Mouse (Mus musculus): ENCODE measurements at regions not wholly inside any gene's neighbourhood (a gene's known extent, or its start where the extent isn't known, plus 50 kb on each side); places are given as distances from the start of the nearest gene placed in this dataset.
A peak's percentile ranks its signal among the peaks of the same experiment; 100 is the strongest.

- ATAC-seq (peak; percentile 88), DNase-seq (peak; percentile 65)
- Histone ChIP-seq H3K9me3 (ENCODE audit: low read length) (no peaks in the 10 kb centered on the region), H3K9ac (no peak overlapping the region), H3K4me3 (ENCODE audit: low read depth, low read length) (no peak overlapping the region), H3K27ac (ENCODE audit: low read depth, low read length) (no peak overlapping the region), H3K4me2 (ENCODE audit: low read depth) (peak overlapping the region; percentile 26; the same call in 1 of the 2 replicates), H3K27me3 (ENCODE audit: insufficient read depth, low read length) (no peaks in the 10 kb centered on the region; the same call in 1 of the 2 replicates), H3K4me1 (ENCODE audit: insufficient read depth) (0 out of 2 replicates have a peak, but pooled peaks cover 8% of the 10 kb centered on the region), H3K36me3 (ENCODE audit: insufficient read depth) (no peaks in the 10 kb centered on the region)
- 15% methylated on average over 6 of the region's 6 CpGs for WGBS
- TF ChIP-seq CTCF (IDR thresholded peaks at IDR 0.05; ENCODE audit: low read depth), result no peak
Observed at GRCm38 (mm10) chr5:77581106-77581638, 173.3 kb upstream of the Igfbp7 start.

GRCm38 (mm10) chr5:77579826-77580745 is 172.2 kb upstream of the Igfbp7 start:
- Histone ChIP-seq H3K27ac (ENCODE audit: low read depth, low read length) (no peak overlapping the region), H3K36me3 (ENCODE audit: insufficient read depth) (no peaks in the 10 kb centered on the region), H3K9me3 (ENCODE audit: low read length) (no peaks in the 10 kb centered on the region), H3K4me3 (ENCODE audit: low read depth, low read length) (no peak overlapping the region), H3K27me3 (ENCODE audit: insufficient read depth, low read length) (no peaks in the 10 kb centered on the region; the same call in 1 of the 2 replicates), H3K4me1 (ENCODE audit: insufficient read depth) (0 out of 2 replicates have a peak, but pooled peaks cover 8% of the 10 kb centered on the region), H3K9ac (no peak overlapping the region), H3K4me2 (ENCODE audit: low read depth) (no peak overlapping the region)
- ATAC-seq, result 0 out of 2 replicates have a peak, but pooled peaks have one; percentile 7
- TF ChIP-seq CTCF (IDR thresholded peaks at IDR 0.05; ENCODE audit: low read depth), result no peak
- WGBS, result 39% methylated on average over 20 of the region's 20 CpGs
- peak; percentile 32 for DNase-seq

DNA sequence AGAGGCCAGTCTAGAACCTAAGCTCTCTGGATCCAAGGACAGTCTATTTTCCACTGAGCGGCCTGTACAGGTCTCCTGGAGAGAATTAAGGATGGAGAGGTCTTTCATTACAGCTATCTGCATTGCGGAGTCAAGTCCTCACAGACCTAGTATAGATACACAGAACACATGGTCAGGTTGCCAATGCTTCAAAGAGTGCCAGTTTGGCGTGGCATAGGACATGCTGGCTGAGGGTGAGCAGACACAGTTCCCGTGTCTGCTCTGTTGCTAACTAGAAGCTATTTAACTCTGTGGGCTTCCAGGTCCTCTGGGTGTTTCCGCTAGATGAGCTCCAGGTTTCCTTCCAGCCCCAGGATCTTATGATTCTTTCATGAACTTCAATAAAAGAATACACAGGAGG is 169.0 kb upstream of the Igfbp7 start:
- Histone ChIP-seq H3K4me1 (ENCODE audit: insufficient read depth) (0 out of 2 replicates have a peak, but pooled peaks cover 8% of the 10 kb centered on the region), H3K36me3 (ENCODE audit: insufficient read depth) (no peaks in the 10 kb centered on the region), H3K4me3 (ENCODE audit: low read depth, low read length) (no peak overlapping the region), H3K9ac (no peak overlapping the region), H3K27ac (ENCODE audit: low read depth, low read length) (no peak overlapping the region), H3K27me3 (ENCODE audit: insufficient read depth, low read length) (no peaks in the 10 kb centered on the region; the same call in 1 of the 2 replicates), H3K4me2 (ENCODE audit: low read depth) (no peak overlapping the region), H3K9me3 (ENCODE audit: low read length) (no peaks in the 10 kb centered on the region)
- DNase-seq (no peak), ATAC-seq (no peak)
- 78% methylated on average over 5 of the region's 5 CpGs for WGBS
- no peak for TF ChIP-seq CTCF (IDR thresholded peaks at IDR 0.05; ENCODE audit: low read depth)

DNA sequence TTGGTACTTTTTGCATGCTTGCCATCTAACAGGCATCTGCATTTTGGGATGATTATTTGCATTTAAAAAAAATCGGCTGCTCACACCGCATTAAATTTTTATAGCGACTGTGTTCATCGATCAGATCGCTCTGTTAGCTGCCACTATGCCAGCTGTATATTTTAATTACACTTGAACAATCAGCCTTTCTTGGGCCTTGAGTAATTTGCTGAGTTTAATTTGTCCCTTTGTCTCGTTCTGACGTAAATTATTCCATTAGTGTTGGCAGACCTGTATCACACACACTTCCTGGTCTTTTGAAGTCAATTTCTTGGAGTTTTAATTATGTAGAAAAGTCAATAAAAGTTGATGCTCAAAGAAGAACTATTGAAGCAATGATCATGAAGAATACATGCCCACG is 167.9 kb upstream of the Igfbp7 start:
- H3K9me3 ChIP-seq (ENCODE audit: low read length), result no peaks in the 10 kb centered on the region
- H3K36me3 ChIP-seq (ENCODE audit: insufficient read depth), result no peaks in the 10 kb centered on the region
- ATAC-seq (no peak), DNase-seq (no peak)
- no peak overlapping the region for H3K4me3 ChIP-seq (ENCODE audit: low read depth, low read length)
- no peak overlapping the region for H3K27ac ChIP-seq (ENCODE audit: low read depth, low read length)
- no peak overlapping the region for H3K4me2 ChIP-seq (ENCODE audit: low read depth)
- no peaks in the 10 kb centered on the region for H3K4me1 ChIP-seq (ENCODE audit: insufficient read depth)
- no peak for TF ChIP-seq CTCF (IDR thresholded peaks at IDR 0.05; ENCODE audit: low read depth)
- H3K9ac ChIP-seq, result no peak overlapping the region
- H3K27me3 ChIP-seq (ENCODE audit: insufficient read depth, low read length), result no peaks in the 10 kb centered on the region; the same call in 1 of the 2 replicates
- WGBS, result 17% methylated on average over 8 of the region's 8 CpGs

DNA sequence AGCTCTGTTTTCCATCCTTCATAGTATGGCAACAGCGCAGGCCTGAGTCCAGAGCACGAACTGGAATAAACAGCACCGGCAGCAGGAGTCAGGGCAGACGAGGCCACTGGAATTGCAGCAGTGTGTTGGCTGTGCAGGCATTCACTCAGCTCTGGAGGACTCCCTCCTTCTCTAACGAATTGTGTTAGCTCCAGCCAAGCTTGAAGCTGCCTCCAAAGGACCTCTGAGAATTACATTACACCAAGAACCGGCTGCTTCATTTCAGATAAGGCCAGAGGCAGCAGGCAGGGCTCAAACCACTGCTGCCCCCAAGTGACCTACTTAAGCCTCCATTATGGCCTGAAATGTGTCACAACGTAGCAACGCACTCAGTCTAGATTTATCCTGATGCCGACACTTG is 162.5 kb upstream of the Igfbp7 start:
- WGBS, result 65% methylated on average over 9 of the region's 9 CpGs
- DNase-seq (no peak), ATAC-seq (no peak)
- H3K27me3 ChIP-seq (ENCODE audit: insufficient read depth, low read length), result no peaks in the 10 kb centered on the region
- no peak overlapping the region for H3K9ac ChIP-seq
- H3K4me2 ChIP-seq (ENCODE audit: low read depth), result no peak overlapping the region
- H3K4me1 ChIP-seq (ENCODE audit: insufficient read depth), result no peaks in the 10 kb centered on the region
- no peak for TF ChIP-seq CTCF (IDR thresholded peaks at IDR 0.05; ENCODE audit: low read depth)
- no peaks in the 10 kb centered on the region for H3K9me3 ChIP-seq (ENCODE audit: low read length)
- no peak overlapping the region for H3K4me3 ChIP-seq (ENCODE audit: low read depth, low read length)
- H3K27ac ChIP-seq (ENCODE audit: low read depth, low read length), result no peak overlapping the region
- no peaks in the 10 kb centered on the region for H3K36me3 ChIP-seq (ENCODE audit: insufficient read depth)

DNA sequence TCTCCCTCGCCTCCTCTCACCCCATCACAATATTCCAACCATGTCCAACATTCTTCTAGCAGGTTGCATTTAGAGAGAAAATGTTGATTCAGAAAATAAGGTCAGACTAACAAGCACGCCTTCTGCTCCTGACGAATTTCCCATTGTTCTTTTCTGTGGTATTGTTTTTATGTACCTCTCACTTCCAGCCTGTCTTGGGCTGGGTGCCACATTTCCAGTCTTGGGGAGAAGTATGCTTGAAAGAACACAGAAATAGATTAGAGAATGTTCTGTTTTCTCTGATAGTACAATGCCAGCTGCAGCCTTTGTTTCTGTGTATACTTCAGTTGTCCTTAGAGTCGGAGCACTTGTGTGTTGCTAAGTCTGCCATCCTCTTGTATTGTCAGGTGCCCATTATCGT is 160.3 kb upstream of the Igfbp7 start:
- Histone ChIP-seq H3K27me3 (ENCODE audit: insufficient read depth, low read length) (no peaks in the 10 kb centered on the region), H3K36me3 (ENCODE audit: insufficient read depth) (no peaks in the 10 kb centered on the region), H3K27ac (ENCODE audit: low read depth, low read length) (no peak overlapping the region), H3K4me3 (ENCODE audit: low read depth, low read length) (no peak overlapping the region), H3K4me2 (ENCODE audit: low read depth) (no peak overlapping the region), H3K9ac (no peak overlapping the region), H3K4me1 (ENCODE audit: insufficient read depth) (no peaks in the 10 kb centered on the region), H3K9me3 (ENCODE audit: low read length) (no peaks in the 10 kb centered on the region)
- 50% methylated on average over 5 of the region's 5 CpGs for WGBS
- ATAC-seq, result no peak
- no peak for DNase-seq
- no peak for TF ChIP-seq CTCF (IDR thresholded peaks at IDR 0.05; ENCODE audit: low read depth)

DNA sequence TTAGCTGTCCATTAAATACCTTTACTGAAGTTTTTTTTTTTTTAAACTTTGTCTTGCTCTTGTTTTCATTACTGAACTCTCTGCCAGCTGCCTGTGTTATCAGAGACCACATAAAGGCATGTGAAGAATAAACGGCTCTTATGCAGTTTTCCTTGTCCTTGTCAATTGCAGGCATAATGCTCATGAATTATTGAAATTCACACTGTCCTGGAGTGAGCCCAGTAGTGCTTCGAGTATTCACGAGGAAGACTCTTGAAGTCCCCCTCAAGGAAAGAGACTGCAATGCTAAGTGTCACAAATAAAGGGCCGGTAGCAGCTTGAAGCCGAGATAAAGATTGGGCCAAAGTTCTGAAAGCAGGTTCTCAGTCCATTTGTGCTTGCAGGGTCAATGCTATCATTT is 144.7 kb upstream of the Igfbp7 start:
- Histone ChIP-seq H3K9me3 (ENCODE audit: low read length) (no peaks in the 10 kb centered on the region), H3K4me2 (ENCODE audit: low read depth) (no peak overlapping the region), H3K4me3 (ENCODE audit: low read depth, low read length) (no peak overlapping the region), H3K4me1 (ENCODE audit: insufficient read depth) (peaks cover 6% of the 10 kb centered on the region; the same call in 1 of the 2 replicates), H3K9ac (no peak overlapping the region), H3K27me3 (ENCODE audit: insufficient read depth, low read length) (no peaks in the 10 kb centered on the region), H3K36me3 (ENCODE audit: insufficient read depth) (no peaks in the 10 kb centered on the region), H3K27ac (ENCODE audit: low read depth, low read length) (no peak overlapping the region)
- no peak for DNase-seq
- 46% methylated on average over 5 of the region's 5 CpGs for WGBS
- ATAC-seq, result no peak
- no peak for TF ChIP-seq CTCF (IDR thresholded peaks at IDR 0.05; ENCODE audit: low read depth)

Data from forebrain, postnatal 0 days (tissue).